Mouse (Mus musculus) G1E-ER4 (cell line): ENCODE results near the gene Ndc1. TPM values are rescaled to one million over a fixed set of nuclear protein-coding genes. Genes with fewer than 3 reads are reported as not detected.

ENCODE experiments used
- GATA1 ChIP-seq: IDR thresholded peaks from one replicate; pipeline ENCODE4 v1.8.0; 2012; ENCODE audit warnings: low read length, inconsistent platforms
- polyA plus RNA-seq: library from polyadenylated mRNA; stranded (reverse); fragments of >175 nt; gene quantifications from 2 replicates; pipeline ENCODE4 v1.2.3, GENCODE M21; 2012

Gene Ndc1
- polyA plus RNA-seq, 1 experiment: 12.9 TPM

DNA sequence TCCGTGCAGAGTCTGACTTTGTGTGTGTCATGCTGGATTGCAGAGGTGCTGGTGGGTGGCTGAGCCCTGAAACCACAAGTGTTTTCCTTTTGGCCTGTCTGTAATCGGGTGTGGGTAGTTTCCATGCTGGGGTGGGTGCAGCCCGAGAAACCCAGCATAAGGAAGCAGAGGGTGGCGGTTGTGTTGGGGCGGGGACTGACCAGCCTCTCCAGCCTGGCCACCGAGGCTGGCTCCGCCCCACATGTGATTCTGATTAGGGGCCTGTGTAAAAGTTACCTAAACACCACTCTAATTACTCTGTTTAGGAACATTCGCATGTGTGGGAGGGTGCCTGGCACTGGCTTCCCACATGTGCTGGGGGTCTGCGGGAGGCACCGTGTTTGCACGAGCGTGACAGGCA, 90.0 kb downstream of the Ndc1 start:
- no peak for TF ChIP-seq GATA1

DNA sequence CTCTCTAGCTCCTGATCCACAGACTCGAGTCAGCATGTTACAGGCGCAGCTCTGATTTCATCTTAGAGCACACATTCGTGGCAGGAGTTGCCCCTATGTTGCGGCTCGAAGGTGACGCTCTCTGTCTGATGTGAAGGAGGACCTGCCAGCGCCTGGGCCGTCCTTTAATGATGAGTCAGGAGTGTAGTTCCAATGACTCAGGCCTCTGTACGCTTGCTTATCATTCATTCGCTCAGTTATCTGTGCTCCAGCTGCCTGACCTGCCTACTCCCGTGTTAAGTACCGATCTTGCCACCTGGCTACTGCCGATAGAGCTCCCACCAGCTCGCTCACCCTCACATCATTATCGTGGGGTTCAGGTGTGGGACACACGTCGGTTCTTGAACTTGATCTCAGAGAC, 91.3 kb downstream of the Ndc1 start:
- TF ChIP-seq GATA1: peak; percentile 40

DNA sequence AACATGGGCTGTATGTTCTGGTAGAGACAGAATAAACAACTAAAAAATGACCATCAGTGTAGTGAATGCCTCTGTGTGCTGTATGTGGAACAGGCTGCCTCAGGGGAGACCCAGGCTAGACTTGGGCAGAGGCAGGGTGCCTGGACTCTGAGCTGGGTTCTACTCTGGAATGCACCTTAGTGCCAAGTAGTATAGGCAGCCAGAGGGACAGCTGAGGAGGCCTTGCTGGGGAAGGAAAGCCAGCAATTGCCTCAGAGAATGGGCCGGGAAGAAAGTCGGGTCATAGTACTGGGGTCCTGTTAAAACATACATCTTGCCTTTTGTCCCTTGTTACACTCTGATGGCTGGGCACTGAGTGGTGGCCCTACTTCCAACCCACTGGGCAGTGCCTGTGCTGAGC, 91.9 kb downstream of the Ndc1 start:
- no peak for TF ChIP-seq GATA1

DNA sequence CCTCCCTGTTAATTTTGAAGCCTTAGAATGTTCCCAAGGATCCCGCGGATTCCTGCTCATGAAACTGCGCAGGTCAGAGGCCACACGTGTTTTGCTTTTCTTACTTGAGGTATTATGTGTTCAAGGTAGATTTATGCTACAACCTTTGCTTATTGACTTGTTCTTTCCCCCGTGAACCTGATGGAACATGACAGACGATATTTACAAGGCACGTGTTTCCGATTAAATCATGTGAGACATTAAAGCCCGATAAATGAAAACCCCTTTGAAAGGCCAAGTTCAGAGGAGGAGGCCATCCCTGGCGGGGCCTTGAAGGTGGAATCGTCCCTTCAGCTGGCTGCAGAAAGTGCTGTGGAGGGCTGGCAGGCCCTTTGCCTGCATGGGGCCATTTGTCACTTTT, 92.9 kb downstream of the Ndc1 start:
- no peak for TF ChIP-seq GATA1

Other genes starting within 250 kb of the Ndc1 start
- 108 and 158 TPM in 2 replicates for gene Tmem59, start 189.4 kb upstream of the Ndc1 start, polyA plus RNA-seq
- gene Tceanc2, start 188.7 kb upstream of the Ndc1 start, polyA plus RNA-seq: 11.8 and 22.3 TPM in 2 replicates
- not detected in 2 replicates for gene Ldlrad1, start 158.6 kb upstream of the Ndc1 start, polyA plus RNA-seq
- 12.4 and 14.1 TPM in 2 replicates for gene Lrrc42, start 114.3 kb upstream of the Ndc1 start, polyA plus RNA-seq
- 5.4 and 9.6 TPM in 2 replicates for gene Hspb11, start 114.2 kb upstream of the Ndc1 start, polyA plus RNA-seq
- gene Dio1, start 60.6 kb upstream of the Ndc1 start, polyA plus RNA-seq: not detected in 2 replicates
- 10.5 and 15.8 TPM in 2 replicates for gene Yipf1, start 53.4 kb upstream of the Ndc1 start, polyA plus RNA-seq
- 1.1 and 1.2 TPM in 2 replicates for gene Glis1, start 66.8 kb downstream of the Ndc1 start, polyA plus RNA-seq